Mouse (Mus musculus) liver, embryonic 14.5 days (tissue): ENCODE measurements around the gene Ccdc51. TPM values are rescaled to one million over a fixed set of nuclear protein-coding genes. Genes with fewer than 3 reads are reported as not detected.

Experiments
- ATAC-seq: fragments of 200-750 bp; cut with Nextera tagmentation; 2 replicates; pipeline ENCODE4 v1.8.0; 2017; ENCODE audit warnings: moderate number of reproducible peaks, mild to moderate bottlenecking, moderate library complexity; ENCODE audit not compliant: insufficient read depth
- DNase-seq, 3 experiments: peaks; one replicate each; pipeline ENCODE4 v3.0.0-alpha.2; 2012 to 2013; ENCODE audit warnings: low read depth in 3 of 3, low spot score in 3 of 3
- H3K27ac ChIP-seq: fragments of 300-500 bp; sonication (generic); 2 replicates; pipeline ENCODE4 v1.5.1; 2014; ENCODE audit warnings: moderate library complexity, mild to moderate bottlenecking, control low read depth, inconsistent platforms
- H3K27me3 ChIP-seq: fragments of 300-500 bp; sonication (generic); 2 replicates; pipeline ENCODE4 v1.6.1; 2014; ENCODE audit warnings: mild to moderate bottlenecking, low read length, moderate library complexity; ENCODE audit not compliant: control insufficient read depth, insufficient read depth
- H3K36me3 ChIP-seq: fragments of 300-500 bp; sonication (generic); replicated peaks from 2 replicates; pipeline ENCODE4 v1.6.1; 2014; ENCODE audit warnings: low read depth; ENCODE audit not compliant: control insufficient read depth, insufficient read depth
- H3K4me1 ChIP-seq, 2 experiments: fragments of 200-500 bp in 1 of 2; fragments of 300-500 bp in 1 of 2; sonication (generic) in 1 of 2; replicated peaks; 2 replicates each; pipeline ENCODE4 v1.6.1; 2012 to 2014; ENCODE audit warnings: antibody characterized with exemption in 1 of 2, inconsistent platforms in 1 of 2, low read length in 1 of 2; ENCODE audit not compliant: control insufficient read depth in 2 of 2, insufficient read depth in 2 of 2
- H3K4me2 ChIP-seq: fragments of 300-500 bp; sonication (generic); 2 replicates; pipeline ENCODE4 v1.6.1; 2014; ENCODE audit warnings: low read depth, mild to moderate bottlenecking, control low read depth, moderate library complexity
- H3K4me3 ChIP-seq, 2 experiments: fragments of 200-500 bp in 1 of 2; fragments of 300-500 bp in 1 of 2; sonication (generic) in 1 of 2; 2 replicates each; pipeline ENCODE4 v1.5.1; 2012 to 2014; ENCODE audit warnings: low read depth in 2 of 2, low read length in 2 of 2, mild to moderate bottlenecking in 2 of 2, control low read depth in 1 of 2, inconsistent platforms in 1 of 2, moderate library complexity in 1 of 2; ENCODE audit not compliant: insufficient read depth in 1 of 2
- H3K9ac ChIP-seq: fragments of 300-500 bp; sonication (generic); replicated peaks from 2 replicates; pipeline ENCODE4 v1.6.1; 2014; ENCODE audit warnings: mild to moderate bottlenecking, control low read depth, moderate library complexity
- H3K9me3 ChIP-seq: fragments of 300-500 bp; sonication (generic); 2 replicates; pipeline ENCODE4 v1.6.1; 2016; ENCODE audit warnings: low read length, mixed read lengths; ENCODE audit not compliant: control insufficient read depth
- CTCF ChIP-seq: IDR thresholded peaks from 2 replicates; pipeline ENCODE4 v1.5.1; 2016; ENCODE audit warnings: antibody characterized with exemption, low read depth, control low read depth
- EP300 ChIP-seq: IDR thresholded peaks from 2 replicates; pipeline ENCODE4 v1.6.1; 2016; ENCODE audit warnings: antibody characterized with exemption, low read depth
- WGBS: fragments of 180-500 bp; shearing (Covaris S2); extraction: QIAGEN DNeasy Blood & Tissue Kit; methylation state at CpG from one replicate; pipeline ENCODE4 v1.1.7; 2014; ENCODE audit not compliant: insufficient replicate concordance; 5-methylcytosine and 5-hydroxymethylcytosine counted together
- polyA plus RNA-seq, 2 experiments: library from polyadenylated mRNA; depleted of rRNA in 1 of 2; stranded (reverse) in 1 of 2; unstranded in 1 of 2; fragments of >200 nt; fragmentation: Nextera tagmentation in 1 of 2; extraction: Ambion mirVana in 1 of 2; gene quantifications; 2 replicates each; pipeline versions ENCODE4 v1.2.1 to v1.2.3; 2012 to 2014

Gene Ccdc51
- polyA plus RNA-seq, 2 experiments: 7.1 to 12.1 TPM

DNA sequence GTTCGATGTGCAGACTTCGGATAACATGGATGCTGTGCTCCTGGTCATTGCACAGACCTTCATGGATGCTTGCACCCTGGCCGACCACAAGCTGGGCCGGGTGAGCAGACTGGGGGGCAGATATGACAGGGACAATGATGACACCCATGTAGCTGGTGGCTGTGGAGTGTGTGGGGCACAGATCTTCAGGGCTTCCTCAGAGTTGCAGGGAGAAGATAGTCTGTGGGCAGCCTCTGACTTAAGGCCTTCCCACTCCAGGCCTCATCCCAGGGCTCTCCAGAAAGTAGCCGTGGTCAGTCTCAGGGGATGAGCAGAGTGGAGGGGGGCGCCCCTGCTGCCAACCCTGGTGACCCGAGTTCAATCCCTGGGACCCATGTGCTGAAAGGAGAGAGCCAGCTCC lies 32.6 kb downstream of the Ccdc51 start:
- no peak for DNase-seq

DNA sequence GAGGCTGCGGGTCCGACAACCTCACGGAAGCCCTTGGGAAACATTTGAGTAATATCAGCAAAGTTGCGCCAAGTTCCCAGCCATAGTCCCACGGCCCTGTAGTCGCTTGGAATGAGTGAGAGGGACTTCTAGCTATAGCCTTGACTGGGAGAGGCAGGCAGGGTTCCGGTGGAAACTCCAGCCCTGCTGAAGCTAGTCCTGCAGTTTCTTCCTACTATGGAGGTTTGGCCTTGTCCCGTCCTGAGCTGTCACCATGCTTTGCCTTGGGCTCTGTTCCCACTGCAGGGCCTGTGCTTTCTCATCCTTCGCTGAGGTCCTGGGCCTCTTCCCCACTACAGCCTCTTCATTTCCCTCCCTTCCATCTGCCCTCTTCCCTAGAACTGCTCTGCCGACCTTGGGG lies 33.9 kb downstream of the Ccdc51 start:
- 73% methylated on average over 10 of the region's 10 CpGs for WGBS
- no peak overlapping the region for H3K9ac ChIP-seq
- ATAC-seq: no peak

More for the DNA sequence above, 32.6 kb downstream of the Ccdc51 start:
- ATAC-seq: no peak
- H3K4me1 ChIP-seq: no peaks in the 10 kb centered on the region
- H3K9ac ChIP-seq: no peak overlapping the region
- no peak overlapping the region for H3K4me2 ChIP-seq
- H3K36me3 ChIP-seq: no peaks in the 10 kb centered on the region; the same call in 1 of the 2 replicates
- H3K9me3 ChIP-seq: no peaks in the 10 kb centered on the region
- WGBS: 60% methylated on average over 7 of the region's 7 CpGs
- H3K4me3 ChIP-seq: no peak overlapping the region
- TF ChIP-seq EP300 (no peak), CTCF (no peak)
- H3K27ac ChIP-seq: no peak overlapping the region
- no peaks in the 10 kb centered on the region for H3K27me3 ChIP-seq

DNA sequence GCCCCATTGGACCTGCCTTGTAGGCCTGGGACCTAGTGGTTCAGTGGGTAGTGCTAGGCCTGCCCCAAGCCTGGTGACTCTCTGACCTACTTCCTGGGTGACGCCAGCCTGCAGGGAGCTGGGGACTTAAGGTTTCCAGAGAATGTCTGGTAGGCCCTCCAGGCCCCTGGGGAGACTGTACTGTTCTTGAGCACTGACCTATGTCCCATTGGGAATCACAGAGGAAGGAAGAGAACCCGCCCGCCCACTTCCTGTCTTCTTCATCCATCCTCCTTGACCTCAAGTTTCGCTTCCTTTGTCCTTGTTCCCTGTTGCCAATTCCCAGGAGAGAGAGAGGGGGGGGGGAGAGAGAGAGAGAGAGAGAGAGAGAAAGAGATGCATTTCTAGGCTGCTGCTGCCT lies 35.8 kb downstream of the Ccdc51 start:
- Histone ChIP-seq H3K27me3 (no peaks in the 10 kb centered on the region), H3K4me2 (no peak overlapping the region), H3K4me1 (no peaks in the 10 kb centered on the region), H3K9ac (no peak overlapping the region), H3K36me3 (no peaks in the 10 kb centered on the region), H3K9me3 (no peaks in the 10 kb centered on the region), H3K27ac (no peak overlapping the region), H3K4me3 (no peak overlapping the region)
- TF ChIP-seq CTCF: no peak
- TF ChIP-seq EP300: no peak
- DNase-seq (no peak), ATAC-seq (no peak)
- WGBS: 45% methylated on average over 4 of the region's 4 CpGs

More for the DNA sequence above, 33.9 kb downstream of the Ccdc51 start:
- TF ChIP-seq EP300: no peak
- TF ChIP-seq CTCF: no peak
- no peaks in the 10 kb centered on the region for H3K27me3 ChIP-seq
- no peak overlapping the region for H3K27ac ChIP-seq
- H3K4me1 ChIP-seq: no peaks in the 10 kb centered on the region
- DNase-seq: no peak
- H3K4me3 ChIP-seq: no peak overlapping the region
- no peaks in the 10 kb centered on the region; the same call in 1 of the 2 replicates for H3K36me3 ChIP-seq
- no peaks in the 10 kb centered on the region for H3K9me3 ChIP-seq
- H3K4me2 ChIP-seq: no peak overlapping the region

DNA sequence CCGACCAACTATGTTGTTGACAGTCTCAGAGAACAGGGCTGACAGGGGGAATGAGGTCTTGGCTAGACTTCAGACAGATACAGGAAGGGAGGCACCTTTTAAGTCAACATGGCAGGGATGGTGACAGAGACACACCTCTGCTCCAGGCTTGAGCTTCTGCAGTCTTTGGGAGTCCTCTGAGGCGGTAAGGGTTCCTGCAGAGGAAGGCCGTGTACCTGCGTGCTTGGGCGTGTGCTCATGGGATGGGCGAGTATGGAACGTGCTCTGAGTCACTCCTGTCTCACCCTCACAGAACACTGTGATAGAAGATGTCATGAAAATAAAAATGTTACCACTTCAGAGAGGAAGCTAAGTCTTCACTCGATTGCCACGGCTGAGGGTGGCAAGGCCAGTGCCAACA lies 37.3 kb downstream of the Ccdc51 start:
- no peaks in the 10 kb centered on the region for H3K4me1 ChIP-seq
- no peaks in the 10 kb centered on the region for H3K27me3 ChIP-seq
- no peak for ATAC-seq
- H3K4me3 ChIP-seq: no peak overlapping the region
- 71% methylated on average over 9 of the region's 9 CpGs for WGBS
- TF ChIP-seq EP300: no peak
- no peak for TF ChIP-seq CTCF
- no peak overlapping the region for H3K27ac ChIP-seq
- DNase-seq: no peak
- H3K9me3 ChIP-seq: no peaks in the 10 kb centered on the region
- no peak overlapping the region for H3K4me2 ChIP-seq
- no peak overlapping the region for H3K9ac ChIP-seq
- no peaks in the 10 kb centered on the region for H3K36me3 ChIP-seq

DNA sequence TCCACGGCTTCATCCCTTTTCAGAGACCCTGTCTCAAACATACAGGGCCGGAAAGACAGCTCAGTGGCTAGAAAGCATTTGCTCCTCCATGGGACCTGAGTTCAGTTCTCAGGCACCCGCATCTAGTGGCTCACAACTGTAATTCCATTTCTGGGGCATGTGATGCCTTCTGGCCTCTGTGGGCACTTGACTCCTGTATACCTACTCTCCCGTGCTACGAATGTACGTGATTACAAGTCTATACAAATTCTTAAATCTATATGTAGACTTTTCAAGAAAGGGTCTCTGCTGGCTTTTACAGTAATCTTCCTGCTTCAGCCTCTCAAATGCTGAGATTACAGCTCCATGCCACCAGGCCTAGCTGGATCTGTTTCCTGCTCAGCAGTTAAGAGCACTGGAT lies 38.7 kb downstream of the Ccdc51 start:
- WGBS: 67% methylated on average over 6 of the region's 6 CpGs
- Histone ChIP-seq H3K27me3 (no peaks in the 10 kb centered on the region), H3K9me3 (no peaks in the 10 kb centered on the region), H3K27ac (no peak overlapping the region), H3K36me3 (no peaks in the 10 kb centered on the region), H3K9ac (no peak overlapping the region), H3K4me3 (no peak overlapping the region), H3K4me1 (no peaks in the 10 kb centered on the region; a peak in 1 of 4 replicates), H3K4me2 (no peak overlapping the region)
- TF ChIP-seq EP300 (no peak), CTCF (no peak)
- ATAC-seq (no peak), DNase-seq (no peak)
